Mouse (Mus musculus) forebrain, embryonic 15.5 days (tissue): ENCODE measurements at regions not wholly inside any gene's neighbourhood (a gene's known extent, or its start where the extent isn't known, plus 50 kb on each side); places are given as distances from the start of the nearest gene placed in this dataset.

ENCODE experiments used
- ATAC-seq: fragments of 200-750 bp; cut with Nextera tagmentation; replicated peaks from 2 replicates; pipeline ENCODE4 v1.8.0; 2017; ENCODE audit warnings: mild to moderate bottlenecking, moderate TSS enrichment, moderate library complexity
- H3K27ac ChIP-seq: fragments of 300-500 bp; sonication (generic); replicated peaks from 2 replicates; pipeline ENCODE4 v1.5.1; 2015; ENCODE audit warnings: mild to moderate bottlenecking, inconsistent platforms
- H3K27me3 ChIP-seq: fragments of 300-500 bp; sonication (generic); 2 replicates; pipeline ENCODE4 v1.6.1; 2015; ENCODE audit warnings: inconsistent platforms
- H3K36me3 ChIP-seq: fragments of 300-500 bp; sonication (generic); 2 replicates; pipeline ENCODE4 v1.6.1; 2015; ENCODE audit warnings: mild to moderate bottlenecking, inconsistent platforms
- H3K4me1 ChIP-seq: fragments of 300-500 bp; sonication (generic); 2 replicates; pipeline ENCODE4 v1.6.1; 2015; ENCODE audit warnings: inconsistent platforms
- H3K4me2 ChIP-seq: fragments of 300-500 bp; sonication (generic); replicated peaks from 2 replicates; pipeline ENCODE4 v1.6.1; 2015; ENCODE audit warnings: mild to moderate bottlenecking, inconsistent platforms
- H3K4me3 ChIP-seq: fragments of 300-500 bp; sonication (generic); 2 replicates; pipeline ENCODE4 v1.5.1; 2015; ENCODE audit warnings: mild to moderate bottlenecking, inconsistent platforms
- H3K9ac ChIP-seq: fragments of 300-500 bp; sonication (generic); replicated peaks from 2 replicates; pipeline ENCODE4 v1.6.1; 2015; ENCODE audit warnings: mild to moderate bottlenecking, inconsistent platforms
- H3K9me3 ChIP-seq: fragments of 300-500 bp; sonication (generic); 2 replicates; pipeline ENCODE4 v1.6.1; 2016; ENCODE audit warnings: inconsistent platforms
- WGBS: fragments of 180-500 bp; shearing (Covaris S2); methylation state at CpG from one replicate; pipeline ENCODE4 v1.1.7; 2015; ENCODE audit warnings: mixed read lengths; 5-methylcytosine and 5-hydroxymethylcytosine counted together

GRCm38 (mm10) chr9:59189141-59189540 lies 102.2 kb upstream of the Adpgk start:
- no peaks in the 10 kb centered on the region for H3K27me3 ChIP-seq
- ATAC-seq = no peak
- no peaks in the 10 kb centered on the region for H3K36me3 ChIP-seq
- no peaks in the 10 kb centered on the region for H3K9me3 ChIP-seq
- H3K4me3 ChIP-seq = no peak overlapping the region
- H3K4me1 ChIP-seq = no peaks in the 10 kb centered on the region
- H3K27ac ChIP-seq = no peak overlapping the region; the same call in 1 of the 2 replicates
- no peak overlapping the region for H3K9ac ChIP-seq
- 65% methylated on average over 9 of the region's 9 CpGs for WGBS
- H3K4me2 ChIP-seq = no peak overlapping the region

- no peaks in the 10 kb centered on the region for H3K36me3 ChIP-seq
- ATAC-seq = no peak
- H3K9me3 ChIP-seq = no peaks in the 10 kb centered on the region
- H3K4me1 ChIP-seq = no peaks in the 10 kb centered on the region
- 71% methylated on average over 4 of the region's 4 CpGs for WGBS
- no peak overlapping the region for H3K4me2 ChIP-seq
- no peaks in the 10 kb centered on the region for H3K27me3 ChIP-seq
- no peak overlapping the region for H3K27ac ChIP-seq
- H3K9ac ChIP-seq = no peak overlapping the region
- no peak overlapping the region for H3K4me3 ChIP-seq
Observed at GRCm38 (mm10) chr9:59188411-59188810, 102.9 kb upstream of the Adpgk start.

- 68% methylated on average over 4 of the region's 4 CpGs for WGBS
- Histone ChIP-seq H3K9me3 (no peaks in the 10 kb centered on the region), H3K4me3 (no peak overlapping the region), H3K27me3 (no peaks in the 10 kb centered on the region), H3K36me3 (no peaks in the 10 kb centered on the region), H3K9ac (no peak overlapping the region), H3K4me2 (no peak overlapping the region), H3K27ac (no peak overlapping the region), H3K4me1 (0 out of 2 replicates have a peak, but pooled peaks cover 2% of the 10 kb centered on the region)
- no peak for ATAC-seq
Observed at GRCm38 (mm10) chr9:59186326-59186725, 105.0 kb upstream of the Adpgk start.

GRCm38 (mm10) chr9:59184089-59184488 lies 107.3 kb upstream of the Adpgk start:
- 0 out of 2 replicates have a peak, but pooled peaks cover 2% of the 10 kb centered on the region for H3K4me1 ChIP-seq
- no peaks in the 10 kb centered on the region for H3K9me3 ChIP-seq
- no peak overlapping the region for H3K9ac ChIP-seq
- no peak for ATAC-seq
- H3K36me3 ChIP-seq = no peaks in the 10 kb centered on the region
- H3K4me2 ChIP-seq = no peak overlapping the region
- no peaks in the 10 kb centered on the region for H3K27me3 ChIP-seq
- no peak overlapping the region for H3K27ac ChIP-seq
- WGBS = 71% methylated on average over 3 of the region's 3 CpGs
- no peak overlapping the region for H3K4me3 ChIP-seq

- WGBS = 81% methylated on average over 6 of the region's 6 CpGs
- no peaks in the 10 kb centered on the region for H3K9me3 ChIP-seq
- no peak overlapping the region; the same call in 1 of the 2 replicates for H3K27ac ChIP-seq
- no peak overlapping the region for H3K9ac ChIP-seq
- no peak overlapping the region for H3K4me2 ChIP-seq
- no peaks in the 10 kb centered on the region for H3K36me3 ChIP-seq
- ATAC-seq = no peak
- 0 out of 2 replicates have a peak, but pooled peaks cover 2% of the 10 kb centered on the region for H3K4me1 ChIP-seq
- H3K4me3 ChIP-seq = no peak overlapping the region
- H3K27me3 ChIP-seq = no peaks in the 10 kb centered on the region
Observed at GRCm38 (mm10) chr9:59182906-59183305, 108.5 kb upstream of the Adpgk start.

- no peak overlapping the region for H3K4me3 ChIP-seq
- peak overlapping the region; percentile 38; the same call in 1 of the 2 replicates for H3K27ac ChIP-seq
- no peak for ATAC-seq
Observed at GRCm38 (mm10) chr9:59182490-59182889, 108.9 kb upstream of the Adpgk start.

GRCm38 (mm10) chr9:59171576-59171975 lies 119.8 kb upstream of the Adpgk start:
- no peak overlapping the region for H3K4me3 ChIP-seq
- H3K4me1 ChIP-seq = peaks cover 14% of the 10 kb centered on the region
- no peaks in the 10 kb centered on the region for H3K36me3 ChIP-seq
- no peaks in the 10 kb centered on the region for H3K9me3 ChIP-seq
- no peak for ATAC-seq
- no peaks in the 10 kb centered on the region for H3K27me3 ChIP-seq
- H3K4me2 ChIP-seq = no peak overlapping the region
- peak overlapping the region; percentile 51 for H3K27ac ChIP-seq
- 77% methylated on average over 2 of the region's 2 CpGs for WGBS
- H3K9ac ChIP-seq = no peak overlapping the region

More at GRCm38 (mm10) chr9:59182490-59182889, 108.9 kb upstream of the Adpgk start:
- Histone ChIP-seq H3K27me3 (no peaks in the 10 kb centered on the region), H3K4me2 (no peak overlapping the region), H3K9me3 (no peaks in the 10 kb centered on the region), H3K36me3 (no peaks in the 10 kb centered on the region), H3K4me1 (0 out of 2 replicates have a peak, but pooled peaks cover 2% of the 10 kb centered on the region), H3K9ac (no peak overlapping the region)
- WGBS = 68% methylated on average over 8 of the region's 8 CpGs

GRCm38 (mm10) chr9:59163390-59163976 lies 127.2 kb upstream of the Neo1 start:
- H3K4me2 ChIP-seq = no peak overlapping the region
- 12% methylated on average over 6 of the region's 6 CpGs for WGBS
- no peak overlapping the region for H3K9ac ChIP-seq
- H3K27me3 ChIP-seq = no peaks in the 10 kb centered on the region
- no peaks in the 10 kb centered on the region for H3K36me3 ChIP-seq
- H3K4me1 ChIP-seq = peaks cover 5% of the 10 kb centered on the region
- ATAC-seq = no peak
- peak overlapping the region; percentile 42 for H3K27ac ChIP-seq
- H3K9me3 ChIP-seq = no peaks in the 10 kb centered on the region
- H3K4me3 ChIP-seq = no peak overlapping the region

- WGBS = under 1% methylated on average over 4 of the region's 4 CpGs
- H3K27ac ChIP-seq = peak overlapping the region; percentile 42; the same call in 1 of the 2 replicates
- H3K4me2 ChIP-seq = no peak overlapping the region
Observed at GRCm38 (mm10) chr9:59162954-59163353, 126.7 kb upstream of the Neo1 start.

GRCm38 (mm10) chr9:59157663-59158062 lies 121.4 kb upstream of the Neo1 start:
- Histone ChIP-seq H3K9me3 (no peaks in the 10 kb centered on the region), H3K4me2 (no peak overlapping the region), H3K27ac (no peak overlapping the region), H3K36me3 (no peaks in the 10 kb centered on the region), H3K9ac (no peak overlapping the region), H3K4me3 (no peak overlapping the region), H3K4me1 (no peaks in the 10 kb centered on the region), H3K27me3 (no peaks in the 10 kb centered on the region)
- no peak for ATAC-seq
- WGBS = 77% methylated on average over 5 of the region's 5 CpGs

More at GRCm38 (mm10) chr9:59162954-59163353, 126.7 kb upstream of the Neo1 start:
- H3K4me3 ChIP-seq = no peak overlapping the region
- no peaks in the 10 kb centered on the region for H3K9me3 ChIP-seq
- no peaks in the 10 kb centered on the region for H3K36me3 ChIP-seq
- no peaks in the 10 kb centered on the region for H3K27me3 ChIP-seq
- peaks cover 5% of the 10 kb centered on the region for H3K4me1 ChIP-seq
- ATAC-seq = no peak
- H3K9ac ChIP-seq = no peak overlapping the region

- Histone ChIP-seq H3K4me1 (no peaks in the 10 kb centered on the region), H3K4me2 (no peak overlapping the region), H3K36me3 (no peaks in the 10 kb centered on the region), H3K27me3 (no peaks in the 10 kb centered on the region), H3K27ac (no peak overlapping the region), H3K9ac (no peak overlapping the region), H3K4me3 (no peak overlapping the region), H3K9me3 (no peaks in the 10 kb centered on the region)
- no peak for ATAC-seq
- WGBS = 72% methylated on average over 3 of the region's 3 CpGs
Observed at GRCm38 (mm10) chr9:59153945-59154344, 117.7 kb upstream of the Neo1 start.

GRCm38 (mm10) chr9:59153126-59153525 lies 116.9 kb upstream of the Neo1 start:
- Histone ChIP-seq H3K27ac (no peak overlapping the region), H3K4me1 (no peaks in the 10 kb centered on the region), H3K27me3 (no peaks in the 10 kb centered on the region), H3K4me3 (no peak overlapping the region), H3K9me3 (no peaks in the 10 kb centered on the region), H3K36me3 (no peaks in the 10 kb centered on the region), H3K9ac (no peak overlapping the region), H3K4me2 (no peak overlapping the region)
- WGBS = 70% methylated on average over 5 of the region's 5 CpGs
- ATAC-seq = no peak

GRCm38 (mm10) chr9:59144256-59144800 lies 108.1 kb upstream of the Neo1 start:
- H3K4me2 ChIP-seq = no peak overlapping the region
- no peaks in the 10 kb centered on the region for H3K4me1 ChIP-seq
- no peak overlapping the region for H3K4me3 ChIP-seq
- no peaks in the 10 kb centered on the region for H3K9me3 ChIP-seq
- H3K36me3 ChIP-seq = no peaks in the 10 kb centered on the region
- H3K9ac ChIP-seq = no peak overlapping the region
- no peaks in the 10 kb centered on the region for H3K27me3 ChIP-seq
- WGBS = 81% methylated on average over 3 of the region's 3 CpGs
- no peak for ATAC-seq
- H3K27ac ChIP-seq = no peak overlapping the region
